In the genomic region with DNA sequence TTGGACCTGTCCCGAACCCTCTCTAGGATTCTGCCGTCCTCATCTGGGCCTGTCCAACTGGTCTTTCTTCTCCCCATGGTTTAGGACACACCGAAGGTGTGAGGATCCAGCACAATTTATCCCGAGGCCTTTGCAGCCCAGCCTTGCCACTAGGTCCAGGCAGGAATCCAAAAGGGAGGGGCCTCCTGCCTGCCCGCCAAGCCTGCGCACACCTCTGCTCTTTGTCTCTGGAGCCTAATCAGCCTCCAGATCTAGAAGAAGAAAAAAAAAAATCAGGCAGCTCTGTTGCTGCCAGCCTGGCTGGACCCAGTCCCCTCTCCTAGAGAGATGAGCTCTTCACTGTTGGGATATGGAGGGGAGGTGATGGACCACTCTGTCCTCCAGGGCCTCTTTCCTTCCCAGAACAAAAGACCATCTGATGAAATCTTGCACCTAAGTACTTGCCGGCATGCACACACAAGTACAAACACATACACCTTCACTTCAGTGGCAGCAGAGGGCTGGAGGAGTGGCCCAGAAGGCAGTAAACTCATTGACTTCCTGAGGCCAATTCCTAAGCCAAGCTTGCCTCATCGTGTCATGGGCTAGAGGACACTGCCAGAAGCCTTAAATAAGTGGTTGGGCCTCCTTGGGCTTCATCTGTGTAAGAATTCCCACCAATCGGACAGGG, we compare ENCODE assay signal across 9 mouse cellular contexts. TPM values are rescaled to one million over a fixed set of nuclear protein-coding genes. Genes with fewer than 3 reads are reported as not detected.
A peak's percentile ranks its signal among the peaks of the same experiment; 100 is the strongest.
DNase-seq lines count a peak whose midpoint lies in the region; ATAC-seq lines count a peak whose summit lies in the region.
"Had no signal": no experiment of that assay in that cellular context is flagged by ENCODE, and none has a peak within 500 bp of the region (broad histone marks: within the 10 kb centered on the region; RNA-seq: fewer than 3 reads in every experiment).

No protein-coding gene starts in this region.

- WGBS in forebrain, embryonic 12.5 days: 24% methylated on average over 9 of the region's 9 CpGs
- 44% methylated on average over 9 of the region's 9 CpGs for WGBS in lung, embryonic 15.5 days

- peak overlapping the region; percentile 77 for H3K27ac ChIP-seq in forebrain, embryonic 12.5 days
- peak overlapping the region; percentile 95 for H3K27ac ChIP-seq in lung, embryonic 15.5 days

- H3K4me3 ChIP-seq in forebrain, embryonic 12.5 days (replicated peaks): no peak overlapping the region
- no peak overlapping the region for H3K4me3 ChIP-seq in lung, embryonic 15.5 days

- peaks cover 64% of the 10 kb centered on the region for H3K4me1 ChIP-seq in forebrain, embryonic 12.5 days
- peaks cover 55% of the 10 kb centered on the region for H3K4me1 ChIP-seq in lung, embryonic 15.5 days

- no peak for ATAC-seq in forebrain, embryonic 12.5 days (ENCODE audit: low FRiP score)
- ATAC-seq in lung, embryonic 15.5 days (ENCODE audit: borderline replicate concordance, extremely low read depth, low FRiP score, low TSS enrichment): no peak
- ATAC-seq in inflammation-experienced regulatory T-cells, adult 6 months: no peak
- no peak for ATAC-seq in frontal cortex, adult (ENCODE audit: low TSS enrichment)
- ATAC-seq in monocyte, adult 5-6 weeks (replicated peaks; ENCODE audit: insufficient number of reproducible peaks, low FRiP score, low TSS enrichment, poor library complexity, severe bottlenecking): no peak

- peak; percentile 36 for DNase-seq in heart, adult 8-10 months (ENCODE audit: low spot score)
- DNase-seq in heart, adult 9 months (ENCODE audit: low spot score in 2 of 2): no peak
- peak; percentile 54 for DNase-seq in R1 (ENCODE audit: low read depth, low spot score)

- 0 out of 2 replicates have a peak overlapping the region, but pooled peaks have one; percentile 19 for H3K4me2 ChIP-seq in forebrain, embryonic 12.5 days
- 0 out of 2 replicates have a peak overlapping the region, but pooled peaks have one; percentile 60 for H3K4me2 ChIP-seq in lung, embryonic 15.5 days

- H3K36me3 ChIP-seq in forebrain, embryonic 12.5 days (replicated peaks): peaks cover 4% of the 10 kb centered on the region; the same call in 1 of the 2 replicates
- H3K36me3 ChIP-seq in lung, embryonic 15.5 days: peaks cover 4% of the 10 kb centered on the region; the same call in 1 of the 2 replicates

- no peaks in the 10 kb centered on the region for H3K9me3 ChIP-seq in forebrain, embryonic 12.5 days
- H3K9me3 ChIP-seq in lung, embryonic 15.5 days: no peaks in the 10 kb centered on the region
- H3K9me3 ChIP-seq: G1E had no signal

- peaks cover 33% of the 10 kb centered on the region for H3K27me3 ChIP-seq in forebrain, embryonic 12.5 days
- H3K27me3 ChIP-seq in lung, embryonic 15.5 days: peaks cover 35% of the 10 kb centered on the region

- no peak overlapping the region for H3K9ac ChIP-seq in forebrain, embryonic 12.5 days
- no peak overlapping the region for H3K9ac ChIP-seq in lung, embryonic 15.5 days

RNA-seq across cellular contexts. Expression of a gene that starts 1.6 kb away (rescaled TPM):
- total RNA-seq in heart, adult 8-10 months (2022): 10 to 100 TPM; 22.2 to 28.5 (median 25.3) TPM
- polyA plus RNA-seq in forebrain, embryonic 12.5 days (2016; fragmentation: Nextera tagmentation; extraction: Ambion mirVana): 22.8 and 24.2 TPM in 2 replicates
- 23.8 and 24.0 TPM in 2 replicates for polyA plus RNA-seq in lung, embryonic 15.5 days (2015; fragmentation: Nextera tagmentation; extraction: Ambion mirVana)
- polyA plus RNA-seq in inflammation-experienced regulatory T-cells, adult 6 months (2017; shearing (Covaris generic)): 10 to 100 TPM; 42.8 to 53.8 (median 53.3) TPM
- total RNA-seq in monocyte, adult 5-6 weeks (2017): 17.0 to 22.6 TPM (median 20.1 TPM) in 3 replicates

RNA-seq across cellular contexts. Expression of a gene that starts 1.8 kb away (rescaled TPM):
- under 1 TPM in 1 of 4 experiments, not detected in 3; 0.75 TPM for total RNA-seq in heart, adult 8-10 months (2022)
- 5.3 and 5.5 TPM in 2 replicates for polyA plus RNA-seq in forebrain, embryonic 12.5 days (2016; fragmentation: Nextera tagmentation; extraction: Ambion mirVana)
- 17.0 and 18.7 TPM in 2 replicates for polyA plus RNA-seq in lung, embryonic 15.5 days (2015; fragmentation: Nextera tagmentation; extraction: Ambion mirVana)
- 1 to 10 TPM in 1 of 3 experiments, under 1 TPM in 1, not detected in 1; 0.23 to 1.3 TPM for polyA plus RNA-seq in inflammation-experienced regulatory T-cells, adult 6 months (2017; shearing (Covaris generic))
- total RNA-seq in monocyte, adult 5-6 weeks (2017): not detected in 3 replicates
- polyA plus RNA-seq: G1E had no signal

RNA-seq across cellular contexts. Expression of a gene that starts 9.4 kb away (rescaled TPM):
- total RNA-seq in heart, adult 8-10 months (2022): 1 to 10 TPM in 2 of 4 experiments, under 1 TPM in 2; 0.26 to 1.5 (median 0.86) TPM
- 5.6 and 6.8 TPM in 2 replicates for polyA plus RNA-seq in forebrain, embryonic 12.5 days (2016; fragmentation: Nextera tagmentation; extraction: Ambion mirVana)
- 2.5 and 3.0 TPM in 2 replicates for polyA plus RNA-seq in lung, embryonic 15.5 days (2015; fragmentation: Nextera tagmentation; extraction: Ambion mirVana)
- polyA plus RNA-seq in inflammation-experienced regulatory T-cells, adult 6 months (2017; shearing (Covaris generic)): 1 to 10 TPM; 3.2 to 3.7 (median 3.7) TPM
- total RNA-seq in monocyte, adult 5-6 weeks (2017): 1.6 to 6.7 TPM (median 4.8 TPM) in 3 replicates

RNA-seq across cellular contexts. Expression of a gene that starts 28.2 kb away (rescaled TPM):
- 1 to 10 TPM; 3.4 to 4.6 (median 3.9) TPM for total RNA-seq in heart, adult 8-10 months (2022)
- polyA plus RNA-seq in forebrain, embryonic 12.5 days (2016; fragmentation: Nextera tagmentation; extraction: Ambion mirVana): 83.2 and 83.5 TPM in 2 replicates
- 15.1 and 15.2 TPM in 2 replicates for polyA plus RNA-seq in lung, embryonic 15.5 days (2015; fragmentation: Nextera tagmentation; extraction: Ambion mirVana)
- under 1 TPM; 0.43 to 0.92 (median 0.82) TPM for polyA plus RNA-seq in inflammation-experienced regulatory T-cells, adult 6 months (2017; shearing (Covaris generic))
- total RNA-seq in monocyte, adult 5-6 weeks (2017): not detected in 3 replicates

Comparison
In these comparisons a context has a peak if more than half of its experiments do, and no peak if none do; other contexts are left out.
1. DNase-seq: peak in heart, adult 8-10 months (single experiment) and R1 (single experiment); none in heart, adult 9 months (0 of 2).